Mouse (Mus musculus): Measurements from ENCODE around the gene Pyy. TPM values are rescaled to one million over a fixed set of nuclear protein-coding genes. Genes with fewer than 3 reads are reported as not detected.
A peak's percentile ranks its signal among the peaks of the same experiment; 100 is the strongest.

Gene Pyy
- total RNA-seq (2015) = not detected in 2 replicates
- total RNA-seq (2017) = not detected in 2 replicates

- ATAC-seq (ENCODE audit: poor library complexity, severe bottlenecking) = no peak
Observed at GRCm38 (mm10) chr11:102107732-102108131, at the start of gene Pyy. Gene Pyy (minus strand): TSS chr11:102107832.

DNA sequence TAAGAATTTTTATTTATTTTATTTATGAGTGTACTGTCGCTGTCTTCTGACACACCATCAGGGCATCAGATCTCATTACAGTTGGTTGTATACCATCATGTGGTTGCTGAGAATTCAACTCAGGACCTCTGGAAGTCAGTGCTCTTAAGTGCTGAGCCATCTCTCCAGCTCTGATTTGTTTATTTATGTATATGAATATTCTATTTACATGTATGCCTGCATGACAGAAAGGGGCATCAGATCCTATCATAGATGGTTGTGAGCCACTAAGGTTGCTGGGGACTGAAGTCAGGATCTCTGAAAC, 49.1 kb upstream of the Pyy start:
- ATAC-seq (ENCODE audit: poor library complexity, severe bottlenecking) = no peak

- ATAC-seq (ENCODE audit: poor library complexity, severe bottlenecking) = peak; percentile 97
Observed at GRCm38 (mm10) chr11:102156039-102156785, 48.6 kb upstream of the Pyy start, which contains the start of gene Tmem101. Gene Tmem101 (minus strand): TSS chr11:102156404.

DNA sequence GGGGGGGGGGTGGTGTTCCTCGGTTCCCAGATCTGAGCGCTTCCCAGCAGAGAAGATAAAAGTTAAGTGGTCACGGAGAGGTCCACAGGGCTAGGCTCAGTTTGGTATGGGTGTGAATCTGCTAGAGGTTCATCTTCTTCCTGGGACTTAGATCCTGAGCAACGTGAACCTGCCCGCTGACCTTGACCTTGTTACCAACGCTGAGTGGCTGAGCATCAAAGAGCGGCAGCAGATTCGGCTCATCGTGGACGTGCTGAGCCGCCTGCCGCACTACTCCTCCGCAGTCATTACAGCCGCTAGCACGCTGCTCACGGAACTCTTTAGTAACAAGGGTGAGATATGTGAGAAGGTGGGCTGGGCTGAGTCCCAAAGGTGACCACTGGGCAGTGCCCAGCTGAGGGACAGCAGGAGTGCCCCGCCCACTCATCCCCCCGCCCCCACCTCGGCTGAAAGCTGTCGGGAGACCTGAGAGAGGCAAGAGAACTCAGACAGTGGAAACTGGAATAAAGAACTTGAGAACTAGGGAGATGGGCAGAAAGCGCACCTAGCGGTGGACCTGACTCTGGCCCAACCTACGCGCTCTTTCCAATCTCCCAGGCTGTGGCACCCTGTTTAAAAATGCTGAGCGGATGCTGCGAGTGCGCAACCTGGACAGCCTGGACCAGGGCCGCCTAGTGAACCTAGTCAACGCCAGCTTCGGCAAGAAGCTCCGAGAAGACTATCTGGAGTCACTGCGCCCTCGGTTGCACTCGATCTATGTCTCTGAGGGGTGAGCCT, 39.8 kb upstream of the Pyy start:
- no peak for ATAC-seq (ENCODE audit: poor library complexity, severe bottlenecking)

- ATAC-seq (ENCODE audit: poor library complexity, severe bottlenecking) = no peak
Observed at GRCm38 (mm10) chr11:102146531-102146930, 38.9 kb upstream of the Pyy start.

GRCm38 (mm10) chr11:102146005-102146404, 38.4 kb upstream of the Pyy start:
- ATAC-seq (ENCODE audit: poor library complexity, severe bottlenecking) = no peak

- ATAC-seq (ENCODE audit: poor library complexity, severe bottlenecking) = no peak
Observed at GRCm38 (mm10) chr11:102145471-102146001, 37.9 kb upstream of the Pyy start, which contains the start of gene Nags. Gene Nags (plus strand): TSS chr11:102145513.

GRCm38 (mm10) chr11:102144957-102145470, 37.4 kb upstream of the Pyy start:
- ATAC-seq (ENCODE audit: poor library complexity, severe bottlenecking) = no peak

GRCm38 (mm10) chr11:102142355-102142754, 34.7 kb upstream of the Pyy start:
- no peak for ATAC-seq (ENCODE audit: poor library complexity, severe bottlenecking)

GRCm38 (mm10) chr11:102140508-102140907, 32.9 kb upstream of the Pyy start:
- peak; percentile 52 for ATAC-seq (ENCODE audit: poor library complexity, severe bottlenecking)

DNA sequence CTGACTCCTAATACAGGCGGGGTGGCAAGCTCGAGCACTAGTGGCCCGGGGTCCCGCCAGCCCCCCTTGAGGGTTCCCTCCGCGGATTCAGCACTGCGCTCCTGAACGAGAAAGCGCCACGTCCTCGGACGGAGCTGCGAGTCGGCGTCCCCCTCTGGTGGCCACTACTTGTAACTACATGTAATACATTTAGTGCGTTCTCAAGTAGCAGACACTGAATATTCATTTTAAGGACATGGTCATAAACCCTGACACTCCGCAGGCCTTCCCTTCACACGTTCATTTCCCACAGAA, 30.8 kb upstream of the Pyy start:
- ATAC-seq (ENCODE audit: poor library complexity, severe bottlenecking) = peak; percentile 90

DNA sequence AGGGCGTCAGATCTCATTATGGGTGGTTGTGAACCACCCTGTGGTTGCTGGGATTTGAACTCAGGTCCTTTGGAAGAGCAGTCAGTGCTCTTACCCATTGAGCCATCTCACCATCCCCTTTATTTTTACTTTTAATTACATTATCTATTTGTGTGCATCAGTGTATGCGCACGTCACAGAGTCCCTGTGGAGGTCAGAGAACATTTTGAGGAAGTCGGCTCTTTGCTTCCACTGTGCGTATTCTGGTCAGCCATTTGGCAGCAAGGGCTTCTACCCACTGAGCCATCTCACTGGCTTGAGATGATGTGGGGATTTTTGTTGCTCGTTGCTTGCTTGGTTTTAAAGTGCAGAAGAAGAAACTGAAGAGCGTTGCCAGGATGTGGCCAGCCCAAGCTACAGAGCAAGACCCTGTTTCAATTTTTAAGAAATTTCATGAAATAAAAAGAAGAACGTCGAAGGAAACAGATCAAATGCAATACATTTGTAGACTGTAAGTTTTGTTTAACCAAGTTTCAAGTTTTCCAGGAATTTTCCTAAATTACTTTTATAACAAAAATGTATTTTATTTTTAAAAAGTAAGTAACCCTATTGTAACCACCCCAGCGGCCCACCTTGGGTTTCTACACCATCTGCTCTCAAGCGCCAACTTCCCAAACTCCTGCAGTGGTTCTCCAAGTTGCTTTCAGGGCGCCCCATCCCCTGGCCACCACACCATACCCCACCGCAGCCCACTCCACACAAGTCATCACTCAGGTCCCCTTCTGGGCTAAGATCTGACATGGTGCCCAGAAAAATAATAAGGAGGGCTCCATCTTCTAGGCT, 30.2 kb upstream of the Pyy start:
- peak; percentile 69 for ATAC-seq (ENCODE audit: poor library complexity, severe bottlenecking)

DNA sequence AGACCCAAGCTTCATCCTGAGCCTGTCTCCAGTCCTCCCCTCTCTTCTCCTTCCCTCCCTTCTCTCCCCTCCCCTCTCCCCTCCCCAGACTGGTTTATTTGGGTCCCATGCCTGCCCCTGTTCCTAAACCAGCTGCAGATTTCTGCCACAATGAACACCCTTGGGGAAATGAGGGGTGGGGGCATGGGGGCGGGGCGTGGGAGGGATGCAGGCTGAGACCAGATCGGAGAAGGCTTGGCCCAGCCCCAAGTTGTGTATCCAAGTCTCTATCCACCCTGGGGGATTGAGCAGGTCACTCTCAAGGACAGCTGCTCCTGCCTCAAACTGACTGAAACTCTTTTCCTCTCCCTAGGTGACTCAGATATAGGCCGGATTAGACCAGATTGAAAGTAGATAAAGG, 26.9 kb upstream of the Pyy start:
- no peak for ATAC-seq (ENCODE audit: poor library complexity, severe bottlenecking)

GRCm38 (mm10) chr11:102117386-102117785, 9.8 kb upstream of the Pyy start:
- ATAC-seq (ENCODE audit: poor library complexity, severe bottlenecking) = no peak

GRCm38 (mm10) chr11:102116241-102116640, 8.6 kb upstream of the Pyy start:
- no peak for ATAC-seq (ENCODE audit: poor library complexity, severe bottlenecking)

- ATAC-seq (ENCODE audit: poor library complexity, severe bottlenecking) = no peak
Observed at GRCm38 (mm10) chr11:102111576-102111975, 3.9 kb upstream of the Pyy start.

DNA sequence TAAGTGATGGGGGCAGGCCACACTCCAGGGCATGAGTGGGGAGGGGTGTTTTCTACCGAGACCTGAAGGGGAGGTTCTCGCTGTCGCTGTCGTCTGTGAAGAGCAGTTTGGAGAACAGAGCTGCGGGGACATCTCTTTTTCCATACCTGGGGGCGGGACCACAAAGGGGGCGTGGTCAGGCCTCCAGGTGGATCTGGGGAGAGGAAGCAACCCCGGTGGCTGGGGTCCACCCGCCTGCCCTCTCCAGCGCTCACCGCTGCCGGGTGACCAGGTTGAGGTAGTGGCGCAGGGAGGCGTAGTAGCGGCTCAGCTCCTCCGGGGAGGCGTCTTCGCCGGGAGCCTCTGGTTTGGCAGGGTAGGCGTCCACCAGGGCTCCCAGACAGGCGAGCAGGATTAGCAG, 721 bp downstream of the Pyy start:
- no peak for ATAC-seq (ENCODE audit: poor library complexity, severe bottlenecking)

DNA sequence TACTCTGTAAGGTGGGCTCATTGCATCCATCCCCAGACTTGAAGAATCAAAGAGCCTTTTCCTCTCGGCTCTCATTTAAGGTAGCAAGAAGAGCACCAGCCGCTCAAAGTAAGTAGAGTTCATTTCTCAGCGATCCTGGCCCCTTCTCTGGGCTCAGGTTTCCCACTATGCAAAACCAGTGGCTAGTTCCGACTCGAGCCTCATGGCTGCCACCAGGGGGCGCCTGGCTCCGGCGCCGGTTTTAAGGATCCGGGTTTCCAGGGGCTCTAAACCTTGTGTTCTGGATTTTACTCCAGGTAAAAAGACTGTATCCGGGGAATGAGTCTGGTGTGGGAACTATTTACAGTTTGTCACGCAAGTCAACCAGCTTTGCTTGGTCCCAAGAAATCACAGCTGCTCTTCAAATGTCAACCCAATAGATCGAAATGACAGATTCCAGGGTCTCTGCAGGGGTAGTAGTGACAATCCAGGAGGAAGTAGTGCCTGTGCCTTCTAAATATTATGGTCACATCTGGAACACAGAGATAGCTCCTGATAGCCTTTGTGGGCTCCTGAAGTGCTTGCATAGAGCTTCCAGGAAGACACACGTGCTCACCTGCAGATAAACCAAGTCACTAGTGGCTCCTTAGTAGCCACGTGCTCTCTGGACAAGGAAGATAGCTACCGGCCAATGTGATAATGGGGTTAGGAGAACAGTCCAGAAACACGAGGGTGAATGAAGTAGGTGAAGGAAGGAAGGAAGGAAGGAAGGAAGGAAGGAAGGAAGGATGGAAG, 5.0 kb downstream of the Pyy start:
- peak; percentile 40; the same call in 1 of the 2 replicates for ATAC-seq (ENCODE audit: poor library complexity, severe bottlenecking)

DNA sequence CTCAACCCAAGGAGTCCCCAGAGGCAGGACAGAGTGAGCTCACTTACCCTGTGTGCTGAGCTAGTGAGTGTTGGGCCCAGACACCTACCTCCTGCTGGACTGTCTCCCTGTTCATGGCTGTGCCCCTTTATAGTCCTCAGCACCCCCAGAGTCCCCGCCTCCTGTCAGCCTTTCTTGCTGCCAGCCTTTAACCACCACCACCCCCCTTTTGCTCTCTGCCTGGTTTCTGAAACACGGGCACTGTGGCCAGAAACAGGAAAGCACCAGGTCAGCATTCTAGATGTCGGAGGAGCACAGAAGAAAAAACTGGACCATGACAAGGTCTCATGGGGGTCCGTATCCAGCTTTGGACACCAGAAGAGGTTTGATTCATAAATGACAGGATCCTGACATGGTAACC, 6.4 kb downstream of the Pyy start, which contains the start of gene Ppy:
TSS of gene Ppy (minus strand) at position 101 of the 400 bp plus-strand sequence.
- ATAC-seq (ENCODE audit: poor library complexity, severe bottlenecking) = no peak

DNA sequence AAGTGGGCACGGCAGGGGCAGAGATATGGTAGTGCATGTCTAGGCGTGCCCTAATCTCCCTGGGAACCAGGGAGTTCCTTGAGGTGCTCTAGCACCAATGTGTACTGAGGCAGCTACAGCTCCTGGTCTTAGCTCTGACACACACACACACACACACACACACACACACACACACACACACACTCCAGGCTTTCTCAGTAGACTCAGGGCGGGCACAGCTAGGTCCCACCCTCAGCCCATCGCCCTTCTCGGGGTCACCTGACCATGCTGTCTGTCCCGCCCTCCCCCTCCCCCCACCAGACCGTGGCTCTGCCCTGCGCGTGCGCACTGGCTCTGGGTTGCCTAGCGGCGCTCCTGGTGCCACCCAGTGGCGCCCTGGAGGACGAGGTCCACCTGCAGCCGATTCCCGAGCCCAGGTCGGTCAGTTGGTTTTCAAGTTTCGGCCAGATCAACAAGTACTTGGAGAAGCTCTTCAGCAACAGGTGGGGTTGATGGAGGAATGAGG, 10.7 kb downstream of the Pyy start:
- no peak for ATAC-seq (ENCODE audit: poor library complexity, severe bottlenecking)
